27 mouse cellular contexts compared by ENCODE assay signal in the genomic region with DNA sequence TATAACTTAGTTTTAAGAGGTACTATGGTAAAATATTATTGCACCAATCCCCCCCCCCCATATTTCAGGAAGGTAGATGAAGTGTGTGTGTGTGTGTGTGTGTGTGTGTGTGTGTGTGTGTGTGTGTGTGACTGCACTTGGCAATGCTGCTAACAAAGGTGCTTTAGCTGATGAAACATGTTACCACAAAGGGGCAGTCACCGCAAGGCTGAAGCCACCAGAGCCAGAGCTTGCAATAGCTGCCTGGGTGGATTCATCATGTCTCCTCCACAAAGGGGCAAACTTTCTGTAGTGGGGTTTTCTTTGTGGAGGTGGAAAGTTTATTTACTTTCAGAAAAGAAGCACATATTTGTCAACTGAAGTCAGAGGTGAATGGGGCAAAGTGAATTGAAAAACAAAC.
DNase-seq lines count a peak whose midpoint lies in the region; ATAC-seq and TF ChIP-seq lines count a peak whose summit lies in the region.
"Had no signal": no experiment of that assay in that cellular context is flagged by ENCODE, and none has a peak within 500 bp of the region (broad histone marks: within the 10 kb centered on the region; RNA-seq: fewer than 3 reads in every experiment).

No protein-coding gene starts in this region.

- no peak overlapping the region for H3K27ac ChIP-seq in hindbrain, postnatal 0 days
- H3K27ac ChIP-seq in hindbrain, embryonic 14.5 days = no peak overlapping the region
- no peak overlapping the region for H3K27ac ChIP-seq in intestine, embryonic 15.5 days
- H3K27ac ChIP-seq: embryonic facial prominence, embryonic 10.5 days; embryonic facial prominence, embryonic 15.5 days; forebrain, embryonic 13.5 days; heart, embryonic 13.5 days; limb, embryonic 13.5 days; lung, embryonic 15.5 days; midbrain, embryonic 13.5 days had no signal

- no peaks in the 10 kb centered on the region for H3K27me3 ChIP-seq in hindbrain, postnatal 0 days (ENCODE audit: insufficient read depth, low read length)
- H3K27me3 ChIP-seq in hindbrain, embryonic 14.5 days (ENCODE audit: control insufficient read depth, insufficient read depth, low read length) = no peaks in the 10 kb centered on the region
- no peaks in the 10 kb centered on the region for H3K27me3 ChIP-seq in intestine, embryonic 15.5 days (replicated peaks)
- H3K27me3 ChIP-seq: CH12.LX; embryonic facial prominence, embryonic 15.5 days; forebrain, embryonic 13.5 days; heart, embryonic 13.5 days; limb, embryonic 13.5 days; lung, embryonic 15.5 days; megakaryocyte, embryonic 14.5 days; midbrain, embryonic 13.5 days had no signal

- H3K9ac ChIP-seq in hindbrain, postnatal 0 days (replicated peaks; ENCODE audit: low read length) = no peak overlapping the region
- no peak overlapping the region for H3K9ac ChIP-seq in hindbrain, embryonic 14.5 days
- H3K9ac ChIP-seq in intestine, embryonic 15.5 days = no peak overlapping the region
- H3K9ac ChIP-seq: embryonic facial prominence, embryonic 15.5 days; forebrain, embryonic 13.5 days; heart, embryonic 13.5 days; limb, embryonic 13.5 days; lung, embryonic 15.5 days; midbrain, embryonic 13.5 days had no signal

- no peaks in the 10 kb centered on the region for H3K9me3 ChIP-seq in hindbrain, postnatal 0 days (ENCODE audit: low read length)
- H3K9me3 ChIP-seq in hindbrain, embryonic 14.5 days (ENCODE audit: control insufficient read depth, low read length) = no peaks in the 10 kb centered on the region
- H3K9me3 ChIP-seq in intestine, embryonic 15.5 days = no peaks in the 10 kb centered on the region
- H3K9me3 ChIP-seq: embryonic facial prominence, embryonic 10.5 days; embryonic facial prominence, embryonic 15.5 days; forebrain, embryonic 13.5 days; heart, embryonic 13.5 days; limb, embryonic 13.5 days; lung, embryonic 15.5 days; megakaryocyte, embryonic 14.5 days; midbrain, embryonic 13.5 days had no signal

- H3K4me3 ChIP-seq in hindbrain, postnatal 0 days (ENCODE audit: low read length) = no peak overlapping the region
- no peak overlapping the region for H3K4me3 ChIP-seq in hindbrain, embryonic 14.5 days (replicated peaks; ENCODE audit: low read length)
- H3K4me3 ChIP-seq in intestine, embryonic 15.5 days (replicated peaks) = no peak overlapping the region
- H3K4me3 ChIP-seq: embryonic facial prominence, embryonic 10.5 days; embryonic facial prominence, embryonic 15.5 days; forebrain, embryonic 13.5 days; heart, embryonic 13.5 days; limb, embryonic 13.5 days; lung, embryonic 15.5 days; megakaryocyte, embryonic 14.5 days; midbrain, embryonic 13.5 days had no signal

- H3K36me3 ChIP-seq in hindbrain, postnatal 0 days (ENCODE audit: insufficient read depth, low read length) = no peaks in the 10 kb centered on the region
- H3K36me3 ChIP-seq in hindbrain, embryonic 14.5 days (replicated peaks; ENCODE audit: control insufficient read depth, insufficient read depth) = no peaks in the 10 kb centered on the region
- no peaks in the 10 kb centered on the region for H3K36me3 ChIP-seq in intestine, embryonic 15.5 days
- H3K36me3 ChIP-seq: embryonic facial prominence, embryonic 10.5 days; embryonic facial prominence, embryonic 15.5 days; heart, embryonic 13.5 days; limb, embryonic 13.5 days; lung, embryonic 15.5 days; midbrain, embryonic 13.5 days had no signal

- peak; percentile 64 for TF ChIP-seq CTCF in hindbrain, postnatal 0 days (IDR thresholded peaks at IDR 0.05; ENCODE audit: low read depth)

- H3K4me1 ChIP-seq in hindbrain, postnatal 0 days (ENCODE audit: insufficient read depth, low read length) = no peaks in the 10 kb centered on the region
- no peaks in the 10 kb centered on the region for H3K4me1 ChIP-seq in hindbrain, embryonic 14.5 days (replicated peaks; ENCODE audit: control insufficient read depth, insufficient read depth, low read length)
- H3K4me1 ChIP-seq in intestine, embryonic 15.5 days (replicated peaks) = no peaks in the 10 kb centered on the region
- H3K4me1 ChIP-seq: embryonic facial prominence, embryonic 10.5 days; embryonic facial prominence, embryonic 15.5 days; forebrain, embryonic 13.5 days; limb, embryonic 13.5 days; lung, embryonic 15.5 days; midbrain, embryonic 13.5 days had no signal

- WGBS in hindbrain, postnatal 0 days = 85% methylated on average over 1 of the region's 1 CpGs
- WGBS in hindbrain, embryonic 14.5 days = 96% methylated on average over 1 of the region's 1 CpGs
- WGBS in intestine, embryonic 15.5 days = 83% methylated on average over 1 of the region's 1 CpGs

- no peak for ATAC-seq in hindbrain, postnatal 0 days
- no peak for ATAC-seq in hindbrain, embryonic 14.5 days (ENCODE audit: low FRiP score)
- ATAC-seq in hematopoietic stem cell, adult 5-6 weeks (replicated peaks in 1 of 2; ENCODE audit: insufficient read depth in 1 of 2, low FRiP score in 2 of 2, low TSS enrichment in 1 of 2, low read depth in 1 of 2, poor library complexity in 2 of 2, severe bottlenecking in 2 of 2) = peak; percentile 34 to 43; a peak in 2 of 4 replicates
- no peak for ATAC-seq in intestine, embryonic 15.5 days
- ATAC-seq: activated CD4-positive, CD25-positive, alpha-beta regulatory T cell, adult 4 months; intestine, postnatal 0 days; midbrain, embryonic 13.5 days had no signal

- no peak overlapping the region for H3K4me2 ChIP-seq in hindbrain, postnatal 0 days (ENCODE audit: low read depth, low read length)
- no peak overlapping the region for H3K4me2 ChIP-seq in hindbrain, embryonic 14.5 days (replicated peaks)
- H3K4me2 ChIP-seq in intestine, embryonic 15.5 days (replicated peaks) = no peak overlapping the region
- H3K4me2 ChIP-seq: embryonic facial prominence, embryonic 15.5 days; forebrain, embryonic 13.5 days; heart, embryonic 13.5 days; limb, embryonic 13.5 days; liver, embryonic 11.5 days; lung, embryonic 15.5 days; midbrain, embryonic 13.5 days had no signal

- DNase-seq in hindbrain, postnatal 0 days (ENCODE audit: low spot score) = peak; percentile 71
- DNase-seq in hindbrain, embryonic 14.5 days (ENCODE audit: low spot score) = no peak
- DNase-seq in right cerebral cortex, postnatal 14 days = peak; percentile 18
- DNase-seq in right cerebral cortex, adult 18-20 months = no peak
- no peak for DNase-seq in heart, adult 8-10 months (ENCODE audit: low spot score)
- DNase-seq: adrenal gland, adult 8-10 months; gastrocnemius, postnatal 25 days; heart, adult 18-20 months; heart, postnatal 10 days; kidney, adult 9 months; kidney, postnatal 10 days; thymus, adult 2 months; thymus, postnatal 4 days had no signal

Comparison
In these comparisons a context has a peak if more than half of its experiments do, and no peak if none do; other contexts are left out.
1. DNase-seq: peak in hindbrain, postnatal 0 days (single experiment) and right cerebral cortex, postnatal 14 days (single experiment); none in hindbrain, embryonic 14.5 days (single experiment), right cerebral cortex, adult 18-20 months (single experiment) and heart, adult 8-10 months (single experiment).
2. ATAC-seq: peak in hematopoietic stem cell, adult 5-6 weeks (2 of 2); none in hindbrain, postnatal 0 days (single experiment), hindbrain, embryonic 14.5 days (single experiment) and intestine, embryonic 15.5 days (single experiment).